Mouse (Mus musculus): ENCODE results near the gene Ppp1r12a. TPM values are rescaled to one million over a fixed set of nuclear protein-coding genes. Genes with fewer than 3 reads are reported as not detected.

Ppp1r12a gene
- polyA plus RNA-seq, 1 experiment from 2014 or later, result 97.7 TPM

DNA sequence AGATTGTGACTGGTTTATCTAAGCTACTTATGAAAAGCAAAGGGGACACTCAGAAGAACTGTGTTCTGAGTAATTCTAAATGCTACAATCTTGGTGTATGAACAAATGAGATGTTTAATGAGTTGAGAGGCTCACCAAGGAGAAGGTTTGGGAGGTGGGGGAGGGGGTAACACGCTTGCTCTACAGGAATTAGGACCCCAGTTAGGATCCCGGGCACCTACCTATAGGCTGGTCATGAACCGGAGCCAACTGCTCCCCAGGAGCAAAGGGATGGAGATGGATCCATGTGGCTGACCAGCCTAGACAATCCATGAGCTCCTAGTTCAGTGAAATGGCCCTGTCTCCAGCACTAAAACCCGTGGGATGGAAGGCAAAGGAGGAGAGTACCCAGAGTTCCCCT is 130.7 kb downstream of the Ppp1r12a start:
- H3K4me2 ChIP-seq (replicated peaks; ENCODE audit: low read depth, low read length), result no peak overlapping the region
- ATAC-seq (ENCODE audit: low FRiP score, low TSS enrichment), result no peak
- H3K27ac ChIP-seq (ENCODE audit: low read length), result no peak overlapping the region
- no peak overlapping the region for H3K9ac ChIP-seq (replicated peaks; ENCODE audit: low read length)
- no peaks in the 10 kb centered on the region for H3K4me1 ChIP-seq (ENCODE audit: insufficient read depth, low read length)
- no peaks in the 10 kb centered on the region for H3K27me3 ChIP-seq (ENCODE audit: insufficient read depth, low read length)
- H3K36me3 ChIP-seq (ENCODE audit: insufficient read depth, low read length), result no peaks in the 10 kb centered on the region
- no peaks in the 10 kb centered on the region for H3K9me3 ChIP-seq (ENCODE audit: low read length)
- H3K4me3 ChIP-seq (ENCODE audit: low read length), result no peak overlapping the region
- WGBS, result 90% methylated on average over 4 of the region's 4 CpGs

GRCm38 (mm10) chr10:108293620-108294195 is 131.7 kb downstream of the Ppp1r12a start:
- no peaks in the 10 kb centered on the region for H3K27me3 ChIP-seq (ENCODE audit: insufficient read depth, low read length)
- ATAC-seq (ENCODE audit: low FRiP score, low TSS enrichment), result no peak
- H3K4me2 ChIP-seq (replicated peaks; ENCODE audit: low read depth, low read length), result no peak overlapping the region
- H3K4me3 ChIP-seq (ENCODE audit: low read length), result no peak overlapping the region
- no peaks in the 10 kb centered on the region for H3K4me1 ChIP-seq (ENCODE audit: insufficient read depth, low read length)
- H3K27ac ChIP-seq (ENCODE audit: low read length), result no peak overlapping the region
- H3K9ac ChIP-seq (replicated peaks; ENCODE audit: low read length), result no peak overlapping the region
- no peaks in the 10 kb centered on the region for H3K9me3 ChIP-seq (ENCODE audit: low read length)
- WGBS, result 92% methylated on average over 16 of the region's 16 CpGs
- no peaks in the 10 kb centered on the region for H3K36me3 ChIP-seq (ENCODE audit: insufficient read depth, low read length)

DNA sequence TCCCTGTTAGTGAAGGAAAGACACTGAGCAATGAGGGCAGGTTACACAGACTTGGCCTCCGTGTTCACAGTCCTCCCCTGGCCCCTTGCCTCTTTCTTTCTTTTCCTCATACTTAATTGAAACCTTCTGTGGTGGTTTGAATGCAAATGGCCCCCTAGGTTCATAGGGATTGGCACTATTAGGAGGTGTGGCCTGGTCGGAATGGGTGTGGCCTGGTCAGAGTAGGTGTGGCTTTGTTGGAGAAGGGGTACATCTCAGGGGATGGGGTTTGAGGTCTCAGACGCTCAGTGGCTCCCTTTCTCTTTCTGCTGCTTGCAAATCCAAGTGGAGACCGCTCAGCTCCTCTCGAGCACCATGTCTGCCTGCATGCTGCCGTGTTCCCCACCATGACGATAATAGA is 132.8 kb downstream of the Ppp1r12a start:
- Histone ChIP-seq H3K27me3 (ENCODE audit: insufficient read depth, low read length) (no peaks in the 10 kb centered on the region), H3K27ac (ENCODE audit: low read length) (no peak overlapping the region), H3K9ac (replicated peaks; ENCODE audit: low read length) (no peak overlapping the region), H3K4me3 (ENCODE audit: low read length) (no peak overlapping the region), H3K4me1 (ENCODE audit: insufficient read depth, low read length) (no peaks in the 10 kb centered on the region), H3K4me2 (replicated peaks; ENCODE audit: low read depth, low read length) (no peak overlapping the region), H3K9me3 (ENCODE audit: low read length) (no peaks in the 10 kb centered on the region), H3K36me3 (ENCODE audit: insufficient read depth, low read length) (no peaks in the 10 kb centered on the region)
- WGBS, result 84% methylated on average over 7 of the region's 7 CpGs
- no peak for ATAC-seq (ENCODE audit: low FRiP score, low TSS enrichment)

DNA sequence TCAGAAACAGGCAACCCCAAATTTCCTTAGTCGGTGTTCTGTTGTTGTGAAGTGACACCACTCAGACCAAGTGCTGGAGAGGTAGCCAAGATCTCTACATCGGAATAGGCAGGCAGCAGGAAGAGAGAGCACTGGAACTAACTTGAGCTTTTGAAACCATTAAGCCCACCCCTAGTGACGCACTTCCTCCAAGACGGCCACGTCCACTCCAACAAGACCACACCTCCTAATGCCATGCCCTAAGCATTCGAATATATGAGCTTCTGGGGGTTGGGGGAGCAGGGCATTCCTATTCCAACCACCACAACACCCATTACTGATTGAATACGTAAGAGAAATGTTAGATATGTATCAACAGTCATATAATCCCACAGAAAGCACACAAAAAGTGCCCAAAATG is 134.5 kb downstream of the Ppp1r12a start:
- no peak overlapping the region for H3K4me2 ChIP-seq (replicated peaks; ENCODE audit: low read depth, low read length)
- H3K9me3 ChIP-seq (ENCODE audit: low read length), result no peaks in the 10 kb centered on the region
- no peaks in the 10 kb centered on the region for H3K27me3 ChIP-seq (ENCODE audit: insufficient read depth, low read length)
- 87% methylated on average over 7 of the region's 7 CpGs for WGBS
- ATAC-seq (ENCODE audit: low FRiP score, low TSS enrichment), result no peak
- no peak overlapping the region for H3K4me3 ChIP-seq (ENCODE audit: low read length)
- H3K27ac ChIP-seq (ENCODE audit: low read length), result no peak overlapping the region
- no peaks in the 10 kb centered on the region for H3K4me1 ChIP-seq (ENCODE audit: insufficient read depth, low read length)
- no peak overlapping the region for H3K9ac ChIP-seq (replicated peaks; ENCODE audit: low read length)
- no peaks in the 10 kb centered on the region for H3K36me3 ChIP-seq (ENCODE audit: insufficient read depth, low read length)

- no peaks in the 10 kb centered on the region for H3K36me3 ChIP-seq (ENCODE audit: insufficient read depth, low read length)
- H3K27me3 ChIP-seq (ENCODE audit: insufficient read depth, low read length), result no peaks in the 10 kb centered on the region
- no peak overlapping the region for H3K4me2 ChIP-seq (replicated peaks; ENCODE audit: low read depth, low read length)
- no peaks in the 10 kb centered on the region for H3K9me3 ChIP-seq (ENCODE audit: low read length)
- H3K4me3 ChIP-seq (ENCODE audit: low read length), result no peak overlapping the region
- no peak for ATAC-seq (ENCODE audit: low FRiP score, low TSS enrichment)
- H3K27ac ChIP-seq (ENCODE audit: low read length), result no peak overlapping the region
- no peak overlapping the region for H3K9ac ChIP-seq (replicated peaks; ENCODE audit: low read length)
- H3K4me1 ChIP-seq (ENCODE audit: insufficient read depth, low read length), result no peaks in the 10 kb centered on the region
- WGBS, result 94% methylated on average over 13 of the region's 13 CpGs
These were observed 136.3 kb downstream of the Ppp1r12a start for GRCm38 (mm10) chr10:108298261-108298660.

DNA sequence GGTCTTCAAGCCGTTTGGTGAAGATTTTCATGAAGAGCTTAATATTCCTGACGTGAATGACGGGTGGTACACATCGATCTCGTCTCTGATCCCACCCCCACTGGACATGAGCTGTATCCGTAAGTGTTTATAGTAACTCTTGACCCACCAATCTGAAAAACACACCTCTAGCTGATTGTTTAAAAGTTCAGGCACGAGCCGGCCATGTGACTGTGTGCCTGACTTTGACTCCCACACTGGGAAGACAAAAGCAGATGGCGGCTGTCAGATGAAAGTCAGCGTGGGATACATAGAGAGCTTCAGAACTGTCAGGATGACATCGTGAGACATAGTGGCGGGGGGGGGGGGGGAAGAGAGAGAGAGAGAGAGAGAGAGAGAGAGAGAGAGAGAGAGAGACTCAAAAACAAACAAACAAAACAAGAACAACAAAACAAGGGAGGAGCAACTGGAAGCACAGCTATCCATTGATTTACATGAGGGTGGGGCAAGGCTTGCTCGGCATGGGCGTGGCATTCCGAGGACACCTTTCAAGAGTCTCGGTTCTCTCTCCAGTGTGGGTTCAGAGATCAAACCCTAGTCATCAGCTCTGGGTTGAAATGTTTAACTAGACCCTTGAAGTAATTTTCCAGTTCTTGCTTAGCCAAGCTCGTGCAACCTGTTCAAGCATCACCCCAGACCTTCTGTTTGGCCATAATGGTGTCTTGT is 137.0 kb downstream of the Ppp1r12a start:
- Histone ChIP-seq H3K27ac (ENCODE audit: low read length) (no peak overlapping the region), H3K36me3 (ENCODE audit: insufficient read depth, low read length) (no peaks in the 10 kb centered on the region), H3K4me1 (ENCODE audit: insufficient read depth, low read length) (no peaks in the 10 kb centered on the region), H3K4me2 (replicated peaks; ENCODE audit: low read depth, low read length) (no peak overlapping the region), H3K9ac (replicated peaks; ENCODE audit: low read length) (no peak overlapping the region), H3K4me3 (ENCODE audit: low read length) (no peak overlapping the region), H3K27me3 (ENCODE audit: insufficient read depth, low read length) (no peaks in the 10 kb centered on the region), H3K9me3 (ENCODE audit: low read length) (no peaks in the 10 kb centered on the region)
- ATAC-seq (ENCODE audit: low FRiP score, low TSS enrichment), result peak; percentile 42; the same call in 1 of the 2 replicates
- 76% methylated on average over 16 of the region's 17 CpGs for WGBS

DNA sequence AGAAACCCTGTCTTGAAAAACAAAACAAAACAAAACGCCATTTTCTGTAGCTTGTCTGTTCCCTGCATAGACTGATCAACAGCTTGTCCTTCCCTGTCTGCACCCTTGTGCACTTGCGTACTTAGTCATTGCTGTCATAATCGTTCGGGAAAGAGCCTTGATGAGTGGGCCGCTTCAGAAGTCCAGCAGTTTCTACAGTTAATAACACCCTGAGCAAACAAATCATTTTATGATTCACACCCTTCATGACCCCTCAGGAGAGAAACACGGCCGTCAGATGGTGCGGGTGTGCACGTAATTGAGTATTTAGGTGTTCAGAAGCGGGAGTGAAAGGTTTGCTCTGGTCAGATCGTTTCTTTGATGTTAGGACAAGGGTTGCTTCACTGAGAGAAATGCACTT is 137.8 kb downstream of the Ppp1r12a start:
- H3K4me3 ChIP-seq (ENCODE audit: low read length), result no peak overlapping the region
- no peaks in the 10 kb centered on the region for H3K4me1 ChIP-seq (ENCODE audit: insufficient read depth, low read length)
- H3K27me3 ChIP-seq (ENCODE audit: insufficient read depth, low read length), result no peaks in the 10 kb centered on the region
- H3K27ac ChIP-seq (ENCODE audit: low read length), result no peak overlapping the region
- H3K9ac ChIP-seq (replicated peaks; ENCODE audit: low read length), result no peak overlapping the region
- no peak overlapping the region for H3K4me2 ChIP-seq (replicated peaks; ENCODE audit: low read depth, low read length)
- H3K9me3 ChIP-seq (ENCODE audit: low read length), result 0 out of 2 replicates have a peak, but pooled peaks cover under 1% of the 10 kb centered on the region
- WGBS, result 35% methylated on average over 11 of the region's 11 CpGs
- ATAC-seq (ENCODE audit: low FRiP score, low TSS enrichment), result no peak
- H3K36me3 ChIP-seq (ENCODE audit: insufficient read depth, low read length), result no peaks in the 10 kb centered on the region

- Histone ChIP-seq H3K27ac (ENCODE audit: low read length) (no peak overlapping the region), H3K9me3 (ENCODE audit: low read length) (peaks cover 4% of the 10 kb centered on the region; the same call in 1 of the 2 replicates), H3K36me3 (ENCODE audit: insufficient read depth, low read length) (no peaks in the 10 kb centered on the region), H3K9ac (replicated peaks; ENCODE audit: low read length) (no peak overlapping the region), H3K4me2 (replicated peaks; ENCODE audit: low read depth, low read length) (peak overlapping the region; percentile 43), H3K27me3 (ENCODE audit: insufficient read depth, low read length) (no peaks in the 10 kb centered on the region), H3K4me3 (ENCODE audit: low read length) (0 out of 2 replicates have a peak overlapping the region, but pooled peaks have one; percentile 15), H3K4me1 (ENCODE audit: insufficient read depth, low read length) (no peaks in the 10 kb centered on the region)
- ATAC-seq (ENCODE audit: low FRiP score, low TSS enrichment), result peak; percentile 66; the same call in 1 of the 2 replicates
- 11% methylated on average over 19 of the region's 19 CpGs for WGBS
These were observed 138.8 kb downstream of the Ppp1r12a start for GRCm38 (mm10) chr10:108300843-108301242.

DNA sequence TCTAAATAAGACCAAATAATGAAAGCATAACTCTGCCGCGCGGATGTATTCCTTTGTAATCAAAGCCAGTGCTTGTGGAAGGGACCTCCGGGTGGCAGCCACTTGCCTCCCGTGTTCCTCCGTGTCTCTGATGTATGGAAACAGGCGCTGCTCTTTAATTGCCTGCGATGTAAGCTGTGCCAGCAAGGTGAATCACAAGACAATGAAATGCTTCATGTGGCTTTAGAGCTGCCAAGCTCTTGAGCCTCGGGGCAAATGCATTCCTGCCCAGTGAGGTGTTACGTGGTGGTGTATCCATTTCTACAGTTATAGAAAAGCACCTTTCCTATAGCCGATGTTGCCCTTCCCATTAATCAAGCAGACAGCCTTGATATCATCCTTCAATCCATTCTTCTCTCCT is 145.8 kb downstream of the Ppp1r12a start:
- 47% methylated on average over 11 of the region's 11 CpGs for WGBS
- H3K36me3 ChIP-seq (ENCODE audit: insufficient read depth, low read length), result no peaks in the 10 kb centered on the region
- ATAC-seq (ENCODE audit: low FRiP score, low TSS enrichment), result peak; percentile 61; the same call in 1 of the 2 replicates
- no peaks in the 10 kb centered on the region for H3K27me3 ChIP-seq (ENCODE audit: insufficient read depth, low read length)
- no peak overlapping the region for H3K9ac ChIP-seq (replicated peaks; ENCODE audit: low read length)
- H3K4me2 ChIP-seq (replicated peaks; ENCODE audit: low read depth, low read length), result 0 out of 2 replicates have a peak overlapping the region, but pooled peaks have one; percentile 22
- H3K27ac ChIP-seq (ENCODE audit: low read length), result no peak overlapping the region
- H3K4me3 ChIP-seq (ENCODE audit: low read length), result no peak overlapping the region
- H3K9me3 ChIP-seq (ENCODE audit: low read length), result peaks cover 4% of the 10 kb centered on the region; the same call in 1 of the 2 replicates
- H3K4me1 ChIP-seq (ENCODE audit: insufficient read depth, low read length), result peaks cover 3% of the 10 kb centered on the region; the same call in 1 of the 2 replicates

DNA sequence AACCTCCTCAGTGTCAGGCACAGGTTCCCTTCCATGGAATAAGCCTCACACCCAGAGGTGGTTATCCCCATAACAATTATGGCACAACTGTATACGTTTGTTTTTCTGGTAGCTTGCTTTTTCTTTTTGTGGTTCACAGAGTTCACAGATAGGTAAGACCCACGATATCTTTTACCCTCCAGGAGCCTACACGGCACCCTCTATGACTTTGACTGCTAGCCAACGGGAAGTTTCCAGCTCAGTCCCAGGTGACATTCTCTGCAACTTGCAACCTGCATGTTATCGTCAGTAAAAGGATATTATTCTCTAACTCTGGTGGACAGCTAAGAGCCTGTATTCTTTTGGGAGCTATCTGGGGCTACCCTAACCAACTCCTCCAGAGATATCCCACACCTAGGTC is 148.2 kb downstream of the Ppp1r12a start:
- ATAC-seq (ENCODE audit: low FRiP score, low TSS enrichment), result no peak
- Histone ChIP-seq H3K36me3 (ENCODE audit: insufficient read depth, low read length) (no peaks in the 10 kb centered on the region), H3K4me3 (ENCODE audit: low read length) (no peak overlapping the region), H3K4me1 (ENCODE audit: insufficient read depth, low read length) (peaks cover 3% of the 10 kb centered on the region; the same call in 1 of the 2 replicates), H3K27me3 (ENCODE audit: insufficient read depth, low read length) (no peaks in the 10 kb centered on the region), H3K4me2 (replicated peaks; ENCODE audit: low read depth, low read length) (no peak overlapping the region), H3K9ac (replicated peaks; ENCODE audit: low read length) (no peak overlapping the region), H3K9me3 (ENCODE audit: low read length) (no peaks in the 10 kb centered on the region; the same call in 1 of the 2 replicates), H3K27ac (ENCODE audit: low read length) (no peak overlapping the region)
- 84% methylated on average over 5 of the region's 5 CpGs for WGBS
